Mouse (Mus musculus): Measurements from ENCODE around the gene Nat8f5.
"Not testable (repeated sequence)": the region's sequence is repeated elsewhere in the genome, so short reads cannot be mapped to it uniquely, and the experiment has no call there.

Gene Nat8f5

GRCm38 (mm10) chr6:85820837-85821236 lies at the start of gene Nat8f5, which contains the start of gene Nat8f6:
TSS of gene Nat8f5 (minus strand) at chr6:85820972.
TSS of gene Nat8f6 (minus strand) at chr6:85820954.
- DNase-seq (ENCODE audit: low spot score in 2 of 2), result no peak

DNA sequence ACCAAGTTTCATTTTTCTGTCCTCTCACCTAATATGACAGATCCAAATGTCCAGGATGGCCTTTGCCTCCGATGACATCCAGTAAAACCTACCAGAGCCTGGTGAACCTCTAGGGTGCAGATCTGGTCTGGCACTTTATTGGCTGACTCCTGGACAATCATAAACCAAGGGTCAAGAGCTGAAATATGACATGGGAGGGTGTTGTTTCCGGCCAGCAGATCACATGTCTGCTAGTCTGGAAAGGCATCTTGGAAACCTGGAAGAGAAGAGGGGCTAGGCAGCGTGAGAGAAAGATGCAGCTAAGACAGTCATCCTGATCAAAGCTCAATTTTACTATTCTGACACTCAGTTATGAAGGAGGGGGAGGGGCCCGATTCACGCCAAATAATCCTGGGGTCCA lies 48.2 kb upstream of the Nat8f5 start, which contains the start of gene Nat8f2:
TSS of gene Nat8f2 (minus strand) at position 153 of the 400 bp plus-strand sequence.
- not testable (repeated sequence) for DNase-seq (ENCODE audit: low spot score in 2 of 2)

DNA sequence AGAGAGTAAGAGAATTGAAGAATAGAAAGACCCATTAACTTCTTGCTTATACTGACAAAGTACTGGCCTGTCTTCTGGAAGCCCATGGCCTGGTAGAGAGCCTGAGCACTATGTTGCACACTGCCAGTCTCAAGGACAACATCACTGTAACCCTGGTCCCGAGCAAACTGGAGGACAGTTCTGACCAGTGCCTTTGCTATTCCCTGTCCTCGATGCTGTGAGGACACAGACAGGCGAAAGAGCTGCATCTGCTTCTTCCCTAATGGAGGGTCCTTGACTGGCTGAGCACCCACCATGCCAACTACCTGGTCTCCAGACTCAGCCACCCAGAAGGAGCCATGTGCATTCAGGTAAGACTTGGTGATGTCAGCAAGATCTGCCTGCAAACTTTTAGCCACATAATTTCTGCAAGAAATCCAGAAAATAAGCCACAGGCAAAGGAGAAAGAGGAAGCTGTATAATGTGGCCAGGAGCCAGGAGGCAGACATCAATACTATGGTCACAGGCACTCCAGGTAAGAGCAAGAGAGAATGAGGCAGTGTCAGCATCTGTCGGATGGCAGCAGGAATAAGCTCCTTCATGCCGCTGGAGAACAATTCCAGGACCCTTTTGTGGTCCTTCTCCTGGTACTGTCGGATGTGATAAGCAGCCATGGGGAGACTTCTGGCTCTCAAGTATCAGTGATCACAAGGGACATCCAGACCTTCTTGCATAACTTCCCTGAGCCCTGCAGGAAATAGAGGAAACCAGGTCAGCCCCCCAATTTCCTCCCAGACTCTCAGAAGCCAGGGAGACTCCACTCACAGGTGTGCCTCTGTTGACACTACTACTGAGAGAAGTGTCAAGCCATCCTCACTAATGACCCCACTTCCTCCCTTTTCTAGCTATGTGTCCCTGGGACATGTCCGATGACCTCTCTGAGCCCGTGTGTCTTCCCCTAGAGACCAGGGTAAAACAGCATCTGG lies 47.2 kb upstream of the Nat8f5 start:
- DNase-seq (ENCODE audit: low spot score in 2 of 2), result no peak

DNA sequence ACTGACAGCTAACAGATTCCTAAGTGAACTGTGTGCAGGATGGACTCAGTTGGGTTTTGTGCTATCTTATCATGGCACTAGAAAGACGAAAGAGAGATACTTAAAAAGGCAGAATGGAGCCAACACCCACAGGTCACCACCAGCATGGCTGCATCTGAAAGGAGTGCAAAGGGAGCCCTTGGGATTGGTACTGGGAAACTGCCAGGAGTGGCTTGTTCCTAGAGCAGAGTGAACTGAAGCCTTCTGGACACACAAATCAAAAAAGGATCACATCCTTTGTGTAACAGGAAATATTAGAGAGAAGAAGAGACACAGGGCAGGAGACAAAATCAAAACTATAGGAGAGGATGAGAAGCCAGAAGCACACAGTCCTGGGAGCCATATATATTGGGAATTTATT lies 46.2 kb upstream of the Nat8f5 start:
- not testable (repeated sequence) for DNase-seq (ENCODE audit: low spot score in 2 of 2)

DNA sequence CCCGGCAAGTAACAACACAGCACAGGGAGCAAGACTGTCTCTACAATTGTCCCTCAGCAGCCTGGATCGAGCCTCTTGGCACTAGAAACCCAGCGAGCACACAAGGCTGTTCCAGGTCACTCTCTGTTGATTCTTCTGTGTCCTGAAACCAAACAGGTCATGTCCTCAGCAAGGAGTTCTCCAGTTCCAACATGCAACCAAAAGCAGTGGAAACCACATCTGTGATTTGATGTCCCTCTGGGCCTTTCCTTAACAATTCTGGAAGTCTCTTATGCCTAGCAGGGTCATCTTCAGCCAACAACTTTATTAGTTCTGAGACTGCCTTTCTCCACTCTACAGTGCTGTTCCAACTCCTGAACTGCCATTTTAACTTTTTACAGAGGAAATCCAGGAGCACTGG lies 45.4 kb upstream of the Nat8f5 start:
- not testable (repeated sequence) for DNase-seq (ENCODE audit: low spot score in 2 of 2)

DNA sequence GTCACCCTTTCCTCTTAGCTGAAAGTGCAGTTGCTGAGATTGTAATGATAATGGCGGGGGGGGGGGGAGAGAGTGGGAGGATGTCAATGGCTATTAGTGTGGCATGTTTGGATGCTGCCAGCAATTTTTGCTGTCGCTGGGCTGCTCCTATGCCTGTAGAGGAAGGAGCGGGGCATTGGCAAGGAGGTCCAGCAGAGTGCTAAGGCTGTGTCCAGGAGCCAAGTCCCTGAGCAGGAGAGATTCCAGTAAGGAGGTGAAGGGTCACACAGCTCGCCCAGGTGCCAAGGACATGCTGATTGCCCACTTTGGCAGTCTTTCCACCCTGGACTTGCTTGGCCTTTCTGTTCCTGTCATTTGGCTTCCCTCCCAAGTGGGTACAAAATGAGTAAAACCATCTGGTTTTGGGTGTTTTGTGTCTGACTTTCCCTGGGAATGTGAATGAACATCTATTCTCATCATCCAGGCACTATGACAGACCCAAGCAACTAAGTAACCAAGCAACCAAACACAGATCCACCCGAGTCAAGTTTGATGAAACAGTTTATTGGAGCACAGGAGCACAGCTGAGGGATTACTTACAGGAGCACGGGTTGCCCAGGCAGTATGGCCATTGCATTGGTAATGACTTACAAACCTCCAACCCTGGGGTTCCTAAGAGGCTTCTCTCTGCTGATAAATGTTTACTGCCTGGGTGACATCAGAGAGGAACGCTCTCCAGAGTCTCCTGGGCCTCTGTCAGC lies 44.3 kb upstream of the Nat8f5 start:
- DNase-seq (ENCODE audit: low spot score in 2 of 2), result not testable (repeated sequence)

DNA sequence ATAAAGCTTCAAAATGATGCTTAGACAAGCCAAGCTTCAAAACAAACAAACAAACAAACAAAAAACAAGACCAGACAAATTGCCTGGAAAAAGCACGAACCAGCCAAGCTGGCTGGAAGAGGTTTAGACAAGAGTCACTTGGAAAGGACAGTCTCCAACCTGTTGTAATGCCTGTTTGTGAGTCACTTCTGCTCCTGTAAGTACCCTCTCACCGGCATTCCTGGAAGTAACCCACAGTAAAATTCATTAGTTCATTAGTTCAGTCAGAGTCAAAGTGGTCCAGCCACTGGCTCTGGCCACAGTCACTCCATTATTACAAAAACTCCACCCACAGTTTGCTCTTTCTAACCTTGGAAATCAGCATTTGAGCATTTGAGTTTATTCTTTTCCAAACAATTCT lies 43.1 kb upstream of the Nat8f5 start:
- DNase-seq (ENCODE audit: low spot score in 2 of 2), result no peak

DNA sequence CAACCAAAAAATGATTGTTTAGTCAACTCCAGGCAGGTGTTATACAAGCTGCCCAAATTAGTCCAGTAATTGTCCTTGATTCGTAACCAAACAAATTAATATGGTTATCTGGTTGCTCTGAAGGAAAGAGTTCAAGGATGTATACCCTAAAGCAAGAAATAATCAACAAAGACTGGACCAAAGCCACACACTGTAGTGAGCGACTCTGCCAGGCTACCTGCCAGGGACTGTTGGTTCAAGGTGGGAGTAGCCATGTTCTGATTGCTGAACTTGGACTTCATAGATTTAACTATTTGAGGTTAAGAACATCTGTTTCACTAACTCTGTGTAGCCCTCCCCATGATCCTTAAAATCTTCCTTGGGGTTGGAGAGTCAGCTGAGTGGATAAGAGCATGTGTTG lies 42.4 kb upstream of the Nat8f5 start:
- DNase-seq (ENCODE audit: low spot score in 2 of 2), result no peak

DNA sequence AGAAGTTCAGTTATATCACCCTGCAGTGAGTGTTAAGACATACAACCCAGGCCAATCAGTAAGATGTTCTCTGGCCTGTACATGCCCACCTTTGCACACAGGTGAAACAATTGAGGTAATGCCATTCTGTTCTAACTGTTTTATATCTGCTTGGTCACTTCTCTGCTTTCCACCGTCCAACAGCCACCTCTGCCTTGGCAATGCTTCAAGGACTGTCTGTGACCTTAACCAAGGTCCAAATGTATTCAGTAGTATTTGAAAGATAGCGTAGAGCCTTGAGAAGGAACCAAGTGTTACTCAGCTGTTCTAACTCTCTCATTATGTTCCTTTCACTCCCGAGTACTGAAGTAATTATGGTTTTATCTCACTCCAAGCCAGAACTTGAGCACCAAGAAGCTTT lies 41.8 kb upstream of the Nat8f5 start:
- DNase-seq (ENCODE audit: low spot score in 2 of 2), result no peak

GRCm38 (mm10) chr6:85861247-85861646 lies 40.5 kb upstream of the Nat8f5 start:
- no peak for DNase-seq (ENCODE audit: low spot score in 2 of 2)

DNA sequence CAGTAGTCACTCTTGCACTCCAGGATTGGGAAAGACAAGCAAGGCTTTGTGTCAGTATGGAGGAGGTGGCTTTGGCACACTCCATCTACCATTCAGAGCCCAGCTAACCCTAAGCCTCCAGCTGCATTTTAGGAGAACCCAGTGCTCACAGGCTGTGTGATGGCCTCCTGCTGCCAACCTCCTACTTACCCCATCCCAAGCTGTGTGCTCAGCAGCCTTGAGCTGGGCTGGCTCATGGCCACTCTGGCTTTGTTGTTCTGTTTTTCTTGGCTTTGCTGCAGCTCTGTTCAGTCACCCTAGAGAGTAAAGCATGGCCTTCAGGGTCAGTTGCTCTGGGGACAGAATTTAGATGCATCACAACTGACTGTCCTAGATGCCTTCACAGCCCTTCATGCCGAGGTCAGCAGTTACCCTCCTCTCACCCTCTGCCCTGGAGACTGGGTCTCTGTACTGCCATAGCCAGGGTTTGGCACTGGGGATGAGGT lies 35.5 kb upstream of the Nat8f5 start:
- peak; percentile 78 to 79 for DNase-seq (ENCODE audit: low spot score in 2 of 2)

DNA sequence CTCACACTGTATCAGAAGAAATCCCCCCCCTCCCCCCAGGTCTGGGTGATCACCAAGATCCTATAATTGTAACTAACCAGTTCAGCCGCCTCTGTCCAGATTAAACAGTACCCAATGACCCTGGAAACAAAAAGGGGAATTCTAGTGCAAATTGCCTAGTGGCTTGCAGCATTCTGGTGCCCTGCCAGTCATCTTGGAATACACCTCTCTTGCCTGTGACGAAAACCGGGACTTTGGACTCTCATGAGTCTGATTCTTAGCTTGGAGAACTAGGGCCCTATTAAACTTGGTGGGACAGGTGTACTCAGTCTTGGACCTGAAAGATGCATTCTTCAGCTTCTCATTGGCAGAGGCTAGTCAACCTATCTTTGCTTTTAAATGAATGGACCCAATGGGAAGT lies 32.7 kb upstream of the Nat8f5 start:
- DNase-seq (ENCODE audit: low spot score in 2 of 2), result no peak

- DNase-seq (ENCODE audit: low spot score in 2 of 2), result no peak
These were observed 30.4 kb upstream of the Nat8f5 start for GRCm38 (mm10) chr6:85851062-85851773.

DNA sequence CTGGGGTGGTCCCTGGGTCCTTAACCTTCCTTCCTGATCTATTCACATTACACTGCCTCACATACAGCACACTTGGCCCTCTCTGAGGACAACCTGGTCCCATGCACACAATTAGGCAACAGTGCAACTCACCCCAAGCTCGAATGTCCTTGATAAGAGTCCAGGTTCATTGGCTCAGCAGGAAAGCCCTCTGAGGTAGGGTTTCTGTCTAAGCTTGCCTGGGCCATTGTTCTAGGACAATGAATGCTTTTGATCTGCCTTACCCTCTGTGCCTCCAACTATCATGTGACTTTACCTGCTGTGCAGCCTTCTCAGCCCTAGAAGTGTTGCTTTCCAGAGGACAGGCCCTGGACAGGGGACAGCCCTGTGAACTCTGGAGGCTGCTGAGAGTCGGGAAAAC lies 28.5 kb upstream of the Nat8f5 start:
- DNase-seq (ENCODE audit: low spot score in 2 of 2), result no peak

GRCm38 (mm10) chr6:85848140-85848539 lies 27.4 kb upstream of the Nat8f5 start:
- no peak for DNase-seq (ENCODE audit: low spot score in 2 of 2)

- no peak for DNase-seq (ENCODE audit: low spot score in 2 of 2)
These were observed 26.1 kb upstream of the Nat8f5 start for GRCm38 (mm10) chr6:85846921-85847320.

GRCm38 (mm10) chr6:85843677-85844458 lies 23.1 kb upstream of the Nat8f5 start:
- DNase-seq (ENCODE audit: low spot score in 2 of 2), result not testable (repeated sequence)

DNA sequence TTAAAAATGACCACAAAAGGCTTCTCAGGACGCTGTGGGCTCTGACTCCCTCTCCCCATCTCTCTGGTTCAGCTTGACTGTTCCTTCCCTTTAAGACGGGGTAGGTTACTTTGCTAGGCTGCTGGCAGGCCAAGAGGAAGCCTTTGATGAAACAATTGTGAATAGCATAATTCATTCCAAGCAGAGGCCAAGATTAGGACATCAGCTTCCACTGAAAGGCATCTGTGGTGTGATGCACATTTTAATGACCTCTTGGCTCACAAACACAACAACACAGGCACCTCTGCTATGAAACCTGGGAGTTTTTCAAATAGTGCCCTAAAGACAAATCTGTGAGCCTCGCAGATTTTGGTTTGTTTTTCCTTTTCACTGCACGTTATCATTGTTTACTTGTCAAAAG lies 19.2 kb upstream of the Nat8f5 start:
- DNase-seq (ENCODE audit: low spot score in 2 of 2), result peak; percentile 39 to 52

- no peak for DNase-seq (ENCODE audit: low spot score in 2 of 2)
These were observed 17.9 kb upstream of the Nat8f5 start for GRCm38 (mm10) chr6:85838674-85839073.

DNA sequence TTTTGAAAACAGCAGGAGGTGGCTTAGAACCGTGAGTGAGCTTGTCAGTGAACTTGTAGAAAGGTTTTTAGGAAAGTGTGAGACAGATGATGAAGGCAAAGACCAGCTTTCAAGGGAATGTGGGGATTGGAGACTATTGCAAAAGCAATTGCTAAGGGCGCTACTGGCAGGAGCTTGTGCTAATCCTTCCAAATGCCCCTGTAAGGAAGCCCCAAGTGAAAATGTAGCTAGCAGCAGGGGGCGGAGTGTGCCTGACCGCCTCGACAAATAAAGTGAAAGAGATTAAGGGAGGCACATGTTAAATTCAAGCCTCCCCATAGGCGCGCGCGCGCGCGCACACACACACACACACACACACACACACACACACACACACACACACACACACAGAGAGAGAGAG lies 16.5 kb upstream of the Nat8f5 start:
- peak in 1 of 2 experiments; percentile 31 for DNase-seq (ENCODE audit: low spot score in 2 of 2)

- peak in 1 of 2 experiments; percentile 51 for DNase-seq (ENCODE audit: low spot score in 2 of 2)
These were observed 16.1 kb upstream of the Nat8f5 start for GRCm38 (mm10) chr6:85836827-85837226.

Measured in left cerebral cortex, adult 9 months (tissue).